Mouse (Mus musculus): ENCODE measurements around the gene Rmi2.

DNA sequence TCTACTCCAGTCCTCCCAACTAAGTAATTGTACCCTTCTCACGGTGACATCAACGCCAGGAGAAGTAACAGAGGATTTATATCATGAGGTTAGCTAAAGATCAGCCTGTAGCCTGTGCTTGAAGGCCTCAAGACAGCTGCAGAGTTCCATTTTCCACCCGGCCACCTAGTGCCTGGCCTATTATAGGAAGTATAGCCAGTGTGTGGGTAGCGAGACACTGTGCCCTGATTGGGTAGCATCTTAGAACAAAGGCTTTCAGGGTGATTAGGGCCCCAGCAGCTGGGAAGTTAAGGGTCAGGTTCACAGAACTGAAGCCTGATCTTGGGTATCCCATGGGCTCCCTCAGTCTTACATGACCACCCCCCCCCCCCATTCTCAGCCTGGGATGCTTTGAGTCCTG lies 46.0 kb upstream of the Rmi2 start:
- TF ChIP-seq CTCF (IDR thresholded peaks at IDR 0.05; ENCODE audit: low read depth, low read length) (no peak), POLR2A (IDR thresholded peaks at IDR 0.05; ENCODE audit: extremely low read depth, insufficient read depth, low read length) (no peak)
